Mouse (Mus musculus) stomach, embryonic 15.5 days (tissue): ENCODE results near the gene Ptrh1. TPM values are rescaled to one million over a fixed set of nuclear protein-coding genes. Genes with fewer than 3 reads are reported as not detected.

Experiments
- ATAC-seq: fragments of 200-750 bp; cut with Nextera tagmentation; 2 replicates; pipeline ENCODE4 v1.8.0; 2017; ENCODE audit warnings: low read depth, moderate number of reproducible peaks, moderate TSS enrichment; ENCODE audit not compliant: insufficient read depth, low FRiP score
- H3K27ac ChIP-seq: fragments of 300-500 bp; sonication (generic); 2 replicates; pipeline ENCODE4 v1.5.1; 2015; ENCODE audit warnings: mild to moderate bottlenecking, inconsistent platforms
- H3K27me3 ChIP-seq: fragments of 300-500 bp; sonication (generic); replicated peaks from 2 replicates; pipeline ENCODE4 v1.6.1; 2015; ENCODE audit warnings: inconsistent platforms
- H3K36me3 ChIP-seq: fragments of 300-500 bp; sonication (generic); 2 replicates; pipeline ENCODE4 v1.6.1; 2015; ENCODE audit warnings: inconsistent platforms
- H3K4me1 ChIP-seq: fragments of 300-500 bp; sonication (generic); 2 replicates; pipeline ENCODE4 v1.6.1; 2015; ENCODE audit warnings: inconsistent platforms
- H3K4me2 ChIP-seq: fragments of 300-500 bp; sonication (generic); 2 replicates; pipeline ENCODE4 v1.6.1; 2015; ENCODE audit warnings: mild to moderate bottlenecking, inconsistent platforms
- H3K4me3 ChIP-seq: fragments of 300-500 bp; sonication (generic); replicated peaks from 2 replicates; pipeline ENCODE4 v1.5.1; 2015; ENCODE audit warnings: inconsistent platforms
- H3K9ac ChIP-seq: fragments of 300-500 bp; sonication (generic); 2 replicates; pipeline ENCODE4 v1.6.1; 2015; ENCODE audit warnings: inconsistent platforms
- H3K9me3 ChIP-seq: fragments of 300-500 bp; sonication (generic); 2 replicates; pipeline ENCODE4 v1.6.1; 2016; ENCODE audit warnings: inconsistent platforms
- WGBS: fragments of 180-500 bp; shearing (Covaris S2); methylation state at CpG from one replicate; pipeline ENCODE4 v1.1.7; 2015; 5-methylcytosine and 5-hydroxymethylcytosine counted together
- polyA plus RNA-seq: library from polyadenylated mRNA; unstranded; fragments of >200 nt; fragmentation: Nextera tagmentation; extraction: Ambion mirVana; gene quantifications from 2 replicates; pipeline ENCODE4 v1.2.1, GENCODE M21; 2015

Gene Ptrh1
- polyA plus RNA-seq: 4.4 TPM in 2 replicates

- H3K27me3 ChIP-seq: no peaks in the 10 kb centered on the region
- peak; percentile 93 for ATAC-seq
- peak within 1 kb of the TSS; percentile 66; the same call in 1 of the 2 replicates for H3K27ac ChIP-seq
- no peaks in the 10 kb centered on the region for H3K9me3 ChIP-seq
- peak within 1 kb of the TSS; percentile 9; the same call in 1 of the 2 replicates for H3K9ac ChIP-seq
- under 1% methylated on average over 46 of the region's 46 CpGs for WGBS
- H3K4me1 ChIP-seq: peaks cover 14% of the 10 kb centered on the region
- peak within 1 kb of the TSS; percentile 90 for H3K4me2 ChIP-seq
- no peaks in the 10 kb centered on the region for H3K36me3 ChIP-seq
- H3K4me3 ChIP-seq: peak within 1 kb of the TSS; percentile 63
Measured at GRCm38 (mm10) chr2:32775359-32776074, at the start of gene Ptrh1, which contains the start of gene Ttc16. Ptrh1 (plus strand) TSS chr2:32775786. Ttc16 (minus strand) TSS chr2:32775633.

- WGBS: 1% methylated on average over 16 of the region's 16 CpGs
- Histone ChIP-seq H3K4me1 (peaks cover 33% of the 10 kb centered on the region), H3K4me2 (peak overlapping the region; percentile 68), H3K9me3 (no peaks in the 10 kb centered on the region), H3K4me3 (peak overlapping the region; percentile 44), H3K27ac (peak overlapping the region; percentile 63), H3K9ac (no peak overlapping the region), H3K27me3 (no peaks in the 10 kb centered on the region), H3K36me3 (no peaks in the 10 kb centered on the region)
- ATAC-seq: peak; percentile 97
Measured at GRCm38 (mm10) chr2:32727435-32727834, 48.2 kb upstream of the Ptrh1 start.

- Histone ChIP-seq H3K36me3 (no peaks in the 10 kb centered on the region), H3K9me3 (no peaks in the 10 kb centered on the region), H3K4me1 (peaks cover 36% of the 10 kb centered on the region), H3K4me2 (peak overlapping the region; percentile 68), H3K27ac (peak overlapping the region; percentile 35; the same call in 1 of the 2 replicates), H3K9ac (no peak overlapping the region; the same call in 1 of the 2 replicates), H3K27me3 (no peaks in the 10 kb centered on the region), H3K4me3 (peak overlapping the region; percentile 44)
- ATAC-seq: no peak
- 44% methylated on average over 7 of the region's 7 CpGs for WGBS
Measured at GRCm38 (mm10) chr2:32728463-32728862, 47.1 kb upstream of the Ptrh1 start.

- H3K36me3 ChIP-seq: no peaks in the 10 kb centered on the region
- H3K4me2 ChIP-seq: peak overlapping the region; percentile 68; the same call in 1 of the 2 replicates
- H3K9ac ChIP-seq: no peak overlapping the region
- peaks cover 41% of the 10 kb centered on the region for H3K4me1 ChIP-seq
- no peak overlapping the region for H3K4me3 ChIP-seq
- no peak for ATAC-seq
- no peaks in the 10 kb centered on the region for H3K9me3 ChIP-seq
- H3K27ac ChIP-seq: peak overlapping the region; percentile 82; the same call in 1 of the 2 replicates
- no peaks in the 10 kb centered on the region for H3K27me3 ChIP-seq
- 67% methylated on average over 4 of the region's 4 CpGs for WGBS
Measured at GRCm38 (mm10) chr2:32729547-32729946, 46.0 kb upstream of the Ptrh1 start.

GRCm38 (mm10) chr2:32730854-32731253, 44.7 kb upstream of the Ptrh1 start:
- peaks cover 46% of the 10 kb centered on the region for H3K4me1 ChIP-seq
- peak overlapping the region; percentile 82 for H3K27ac ChIP-seq
- no peaks in the 10 kb centered on the region for H3K36me3 ChIP-seq
- H3K9ac ChIP-seq: no peak overlapping the region
- H3K27me3 ChIP-seq: no peaks in the 10 kb centered on the region
- ATAC-seq: no peak
- H3K4me3 ChIP-seq: no peak overlapping the region
- H3K4me2 ChIP-seq: peak overlapping the region; percentile 68
- no peaks in the 10 kb centered on the region for H3K9me3 ChIP-seq
- 27% methylated on average over 11 of the region's 11 CpGs for WGBS

- 59% methylated on average over 4 of the region's 4 CpGs for WGBS
- peak overlapping the region; percentile 68; the same call in 1 of the 2 replicates for H3K4me2 ChIP-seq
Measured at GRCm38 (mm10) chr2:32731911-32732310, 43.7 kb upstream of the Ptrh1 start.

GRCm38 (mm10) chr2:32732695-32733094, 42.9 kb upstream of the Ptrh1 start:
- Histone ChIP-seq H3K4me1 (peaks cover 43% of the 10 kb centered on the region), H3K4me3 (no peak overlapping the region), H3K27ac (no peak overlapping the region), H3K4me2 (no peak overlapping the region), H3K9ac (no peak overlapping the region), H3K9me3 (no peaks in the 10 kb centered on the region), H3K27me3 (no peaks in the 10 kb centered on the region), H3K36me3 (no peaks in the 10 kb centered on the region)
- no peak for ATAC-seq
- WGBS: 77% methylated on average over 6 of the region's 6 CpGs

More at GRCm38 (mm10) chr2:32731911-32732310, 43.7 kb upstream of the Ptrh1 start:
- Histone ChIP-seq H3K9ac (no peak overlapping the region), H3K4me3 (no peak overlapping the region), H3K9me3 (no peaks in the 10 kb centered on the region), H3K27ac (peak overlapping the region; percentile 82), H3K36me3 (no peaks in the 10 kb centered on the region), H3K4me1 (peaks cover 46% of the 10 kb centered on the region), H3K27me3 (no peaks in the 10 kb centered on the region)
- no peak for ATAC-seq

GRCm38 (mm10) chr2:32734480-32734879, 41.1 kb upstream of the Ptrh1 start:
- ATAC-seq: no peak
- Histone ChIP-seq H3K36me3 (no peaks in the 10 kb centered on the region), H3K27me3 (no peaks in the 10 kb centered on the region), H3K4me2 (no peak overlapping the region), H3K27ac (peak overlapping the region; percentile 68), H3K4me3 (no peak overlapping the region), H3K9me3 (no peaks in the 10 kb centered on the region), H3K9ac (no peak overlapping the region), H3K4me1 (peaks cover 35% of the 10 kb centered on the region; the same call in 1 of the 2 replicates)
- WGBS: 36% methylated on average over 4 of the region's 4 CpGs

GRCm38 (mm10) chr2:32734933-32735332, 40.7 kb upstream of the Ptrh1 start:
- ATAC-seq: no peak
- Histone ChIP-seq H3K9me3 (no peaks in the 10 kb centered on the region), H3K4me2 (no peak overlapping the region), H3K27me3 (no peaks in the 10 kb centered on the region), H3K27ac (peak overlapping the region; percentile 68), H3K9ac (no peak overlapping the region), H3K36me3 (no peaks in the 10 kb centered on the region), H3K4me1 (peaks cover 31% of the 10 kb centered on the region; the same call in 1 of the 2 replicates), H3K4me3 (no peak overlapping the region)
- 57% methylated on average over 4 of the region's 4 CpGs for WGBS

GRCm38 (mm10) chr2:32736306-32736829, 39.2 kb upstream of the Ptrh1 start:
- 52% methylated on average over 3 of the region's 3 CpGs for WGBS
- H3K27me3 ChIP-seq: peaks cover 1% of the 10 kb centered on the region; the same call in 1 of the 2 replicates
- H3K9me3 ChIP-seq: no peaks in the 10 kb centered on the region
- no peak for ATAC-seq
- H3K36me3 ChIP-seq: no peaks in the 10 kb centered on the region
- H3K27ac ChIP-seq: no peak overlapping the region
- no peak overlapping the region for H3K4me3 ChIP-seq
- H3K4me2 ChIP-seq: no peak overlapping the region
- H3K4me1 ChIP-seq: peaks cover 26% of the 10 kb centered on the region
- no peak overlapping the region for H3K9ac ChIP-seq

- Histone ChIP-seq H3K9ac (no peak overlapping the region), H3K9me3 (no peaks in the 10 kb centered on the region), H3K36me3 (no peaks in the 10 kb centered on the region), H3K4me2 (no peak overlapping the region), H3K27ac (no peak overlapping the region), H3K4me1 (peaks cover 29% of the 10 kb centered on the region), H3K4me3 (no peak overlapping the region), H3K27me3 (peaks cover 8% of the 10 kb centered on the region)
- no peak for ATAC-seq
- 55% methylated on average over 6 of the region's 6 CpGs for WGBS
Measured at GRCm38 (mm10) chr2:32737008-32737407, 38.6 kb upstream of the Ptrh1 start.

GRCm38 (mm10) chr2:32739311-32739710, 36.3 kb upstream of the Ptrh1 start:
- Histone ChIP-seq H3K9me3 (no peaks in the 10 kb centered on the region), H3K9ac (no peak overlapping the region), H3K4me2 (no peak overlapping the region), H3K27me3 (peaks cover 15% of the 10 kb centered on the region), H3K4me1 (peaks cover 21% of the 10 kb centered on the region), H3K4me3 (no peak overlapping the region), H3K27ac (no peak overlapping the region), H3K36me3 (no peaks in the 10 kb centered on the region)
- ATAC-seq: no peak
- 69% methylated on average over 4 of the region's 4 CpGs for WGBS
